Mouse (Mus musculus) v-Abl transformed pro-B cells (cell line): ENCODE data around the gene Tas2r143.

Experiments
- in situ Hi-C, 2 experiments: fragments of 400-800 bp; cut with MboI; formaldehyde crosslinking; loops; one replicate each; pipeline ENCODE4 v1.15.1; 2025; ENCODE audit not compliant: unreplicated experiment in 2 of 2

Gene Tas2r143

GRCm38 (mm10) chr6:42391796-42392330 is 8.2 kb upstream of the Tas2r143 start:
- in situ Hi-C loops = loop anchor here in 1 of 2 experiments (25.0 kb wide), 1 partner anchor 630 kb away; no protein-coding TSS in a partner anchor

GRCm38 (mm10) chr6:42395960-42396809 is 3.9 kb upstream of the Tas2r143 start:
- in situ Hi-C loops = loop anchor here in 1 of 2 experiments (25.0 kb wide), 1 partner anchor 634 kb away; no protein-coding TSS in a partner anchor

GRCm38 (mm10) chr6:42397041-42397657 is 2.9 kb upstream of the Tas2r143 start:
- in situ Hi-C loops = loop anchor here in 1 of 2 experiments (25.0 kb wide), 1 partner anchor 635 kb away; no protein-coding TSS in a partner anchor

GRCm38 (mm10) chr6:42398285-42398684 is 1.8 kb upstream of the Tas2r143 start:
- in situ Hi-C loops = loop anchor here in 1 of 2 experiments (25.0 kb wide), 1 partner anchor 636 kb away; no protein-coding TSS in a partner anchor

- in situ Hi-C loops = loop anchor here in 1 of 2 experiments (25.0 kb wide), 1 partner anchor 637 kb away; no protein-coding TSS in a partner anchor
Observed at GRCm38 (mm10) chr6:42398998-42399397, 1.0 kb upstream of the Tas2r143 start.

GRCm38 (mm10) chr6:42405134-42405533 is 5.1 kb downstream of the Tas2r143 start, which contains the start of gene Tas2r135:
TSS of gene Tas2r135 (plus strand) at chr6:42405434.
- in situ Hi-C loops = no loop called here

GRCm38 (mm10) chr6:42419443-42419842 is 19.4 kb downstream of the Tas2r143 start:
- in situ Hi-C loops = no loop called here

- in situ Hi-C loops = no loop called here
Observed at GRCm38 (mm10) chr6:42421439-42421838, 21.4 kb downstream of the Tas2r143 start.

- in situ Hi-C loops = no loop called here
Observed at GRCm38 (mm10) chr6:42424472-42424871, 24.4 kb downstream of the Tas2r143 start.

- in situ Hi-C loops = no loop called here
Observed at GRCm38 (mm10) chr6:42426337-42426736, 26.3 kb downstream of the Tas2r143 start.

GRCm38 (mm10) chr6:42433554-42433953 is 33.5 kb downstream of the Tas2r143 start:
- in situ Hi-C loops = no loop called here

- in situ Hi-C loops = no loop called here
Observed at GRCm38 (mm10) chr6:42434446-42434845, 34.4 kb downstream of the Tas2r143 start, which contains the start of gene Tas2r126. TSS of gene Tas2r126 (plus strand) at chr6:42434535.

- in situ Hi-C loops = no loop called here
Observed at GRCm38 (mm10) chr6:42435490-42435889, 35.5 kb downstream of the Tas2r143 start.

- in situ Hi-C loops = no loop called here
Observed at GRCm38 (mm10) chr6:42441395-42441794, 41.4 kb downstream of the Tas2r143 start.

GRCm38 (mm10) chr6:42444491-42444890 is 44.5 kb downstream of the Tas2r143 start:
- in situ Hi-C loops = no loop called here

GRCm38 (mm10) chr6:42447381-42447780 is 47.3 kb downstream of the Tas2r143 start:
- in situ Hi-C loops = no loop called here
